13 mouse cellular contexts compared by ENCODE assay signal in the genomic region with DNA sequence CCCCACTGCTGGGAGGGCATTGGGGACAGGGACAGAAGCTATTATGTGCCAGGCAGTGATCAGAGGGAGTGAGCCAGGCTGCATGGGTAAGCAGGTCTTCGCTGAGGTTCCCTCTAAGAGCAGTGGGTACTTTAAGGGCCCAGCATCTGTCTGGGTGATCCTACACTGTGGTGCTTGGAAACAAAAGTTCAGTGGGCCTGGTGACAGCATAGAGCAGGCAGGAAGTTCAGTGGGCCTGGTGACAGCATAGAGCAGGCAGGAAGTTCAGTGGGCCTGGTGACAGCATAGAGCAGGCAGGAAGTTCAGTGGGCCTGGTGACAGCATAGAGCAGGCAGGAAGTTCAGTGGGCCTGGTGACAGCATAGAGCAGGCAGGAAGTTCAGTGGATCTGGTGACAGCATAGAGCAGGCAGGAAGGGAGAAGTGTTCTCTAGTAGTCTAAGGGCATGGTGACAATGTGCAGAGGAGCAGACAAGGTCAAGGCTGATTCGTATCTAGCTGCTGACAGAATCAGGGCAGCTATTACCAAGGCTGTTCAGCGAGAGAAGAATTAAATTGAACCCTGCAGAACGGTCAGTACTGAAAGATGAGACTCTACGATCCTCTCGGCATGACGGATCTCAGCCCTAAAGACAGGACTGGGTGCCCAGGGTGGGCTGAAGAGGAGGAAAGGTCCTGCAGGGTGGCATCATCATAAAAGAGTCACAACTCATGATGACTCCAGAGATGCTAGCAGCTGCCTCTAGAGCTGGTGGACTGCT.
A peak's percentile ranks its signal among the peaks of the same experiment; 100 is the strongest.
DNase-seq lines count a peak whose midpoint lies in the region; ATAC-seq lines count a peak whose summit lies in the region.
"Had no signal": no experiment of that assay in that cellular context is flagged by ENCODE, and none has a peak within 500 bp of the region (broad histone marks: within the 10 kb centered on the region; RNA-seq: fewer than 3 reads in every experiment).

No protein-coding gene starts in this region.

- ATAC-seq in heart, embryonic 13.5 days (ENCODE audit: extremely low read depth, insufficient number of reproducible peaks, low FRiP score, low TSS enrichment): no peak; the same call in 1 of the 2 replicates
- ATAC-seq in midbrain, embryonic 15.5 days (replicated peaks): no peak
- ATAC-seq in midbrain, embryonic 16.5 days: no peak
- peak; percentile 52 for ATAC-seq in activated CD4-positive, CD25-positive, alpha-beta regulatory T cell, adult 4 months
- ATAC-seq in intestine, embryonic 16.5 days: no peak
- ATAC-seq: forebrain, postnatal 0 days had no signal

- WGBS in heart, embryonic 13.5 days: 56% methylated on average over 7 of the region's 7 CpGs
- WGBS in midbrain, embryonic 15.5 days: 84% methylated on average over 7 of the region's 7 CpGs
- 90% methylated on average over 7 of the region's 7 CpGs for WGBS in midbrain, embryonic 16.5 days
- WGBS in intestine, embryonic 16.5 days: 77% methylated on average over 7 of the region's 7 CpGs

- peaks cover 21% of the 10 kb centered on the region for H3K4me1 ChIP-seq in heart, embryonic 13.5 days
- no peaks in the 10 kb centered on the region for H3K4me1 ChIP-seq in midbrain, embryonic 15.5 days
- H3K4me1 ChIP-seq in midbrain, embryonic 16.5 days (ENCODE audit: control insufficient read depth, insufficient read depth, low read length): no peaks in the 10 kb centered on the region
- H3K4me1 ChIP-seq in intestine, embryonic 16.5 days (ENCODE audit: control insufficient read depth, insufficient read depth, low read length): no peaks in the 10 kb centered on the region

- no peak overlapping the region for H3K4me3 ChIP-seq in heart, embryonic 13.5 days
- H3K4me3 ChIP-seq in midbrain, embryonic 15.5 days: no peak overlapping the region
- no peak overlapping the region for H3K4me3 ChIP-seq in midbrain, embryonic 16.5 days (ENCODE audit: low read depth, low read length)
- H3K4me3 ChIP-seq in intestine, embryonic 16.5 days (ENCODE audit: low read length): no peak overlapping the region
- H3K4me3 ChIP-seq: limb, embryonic 13.5 days had no signal

- H3K27ac ChIP-seq in heart, embryonic 13.5 days (replicated peaks): peak overlapping the region; percentile 84
- 0 out of 2 replicates have a peak overlapping the region, but pooled peaks have one; percentile 20 for H3K27ac ChIP-seq in midbrain, embryonic 15.5 days
- no peak overlapping the region for H3K27ac ChIP-seq in midbrain, embryonic 16.5 days (ENCODE audit: low read length)
- H3K27ac ChIP-seq in intestine, embryonic 16.5 days (ENCODE audit: low read length): no peak overlapping the region
- H3K27ac ChIP-seq: limb, embryonic 13.5 days had no signal

- H3K9me3 ChIP-seq in heart, embryonic 13.5 days: no peaks in the 10 kb centered on the region
- no peaks in the 10 kb centered on the region for H3K9me3 ChIP-seq in midbrain, embryonic 15.5 days
- H3K9me3 ChIP-seq in midbrain, embryonic 16.5 days (replicated peaks; ENCODE audit: control insufficient read depth, low read length, poor library complexity, severe bottlenecking): no peaks in the 10 kb centered on the region
- H3K9me3 ChIP-seq in intestine, embryonic 16.5 days (ENCODE audit: control insufficient read depth, low read length): no peaks in the 10 kb centered on the region
- H3K9me3 ChIP-seq: limb, embryonic 13.5 days had no signal

- DNase-seq in heart, adult 8-10 months (ENCODE audit: low spot score): no peak
- DNase-seq in splenic B cell, adult 2 months (ENCODE audit: low read depth, low spot score): peak; percentile 11
- DNase-seq in ovary, postnatal 36 days (ENCODE audit: low spot score): no peak
- DNase-seq: cerebellum, adult 8-10 months; forebrain, postnatal 0 days; heart, postnatal 10 days; kidney, postnatal 36 days had no signal

- peak overlapping the region; percentile 59 for H3K9ac ChIP-seq in heart, embryonic 13.5 days
- H3K9ac ChIP-seq in midbrain, embryonic 15.5 days: no peak overlapping the region
- no peak overlapping the region for H3K9ac ChIP-seq in midbrain, embryonic 16.5 days (ENCODE audit: low read depth, low read length)
- no peak overlapping the region for H3K9ac ChIP-seq in intestine, embryonic 16.5 days (ENCODE audit: low read depth, low read length)
- H3K9ac ChIP-seq: forebrain, postnatal 0 days; limb, embryonic 13.5 days had no signal

- no peaks in the 10 kb centered on the region for H3K27me3 ChIP-seq in heart, embryonic 13.5 days (replicated peaks)
- H3K27me3 ChIP-seq in midbrain, embryonic 15.5 days (replicated peaks): no peaks in the 10 kb centered on the region
- H3K27me3 ChIP-seq in midbrain, embryonic 16.5 days (ENCODE audit: control insufficient read depth, insufficient read depth, low read depth, low read length): no peaks in the 10 kb centered on the region
- H3K27me3 ChIP-seq in splenic B cell, adult 2 months (ENCODE audit: control insufficient read depth, insufficient read depth, low read length, poor library complexity, severe bottlenecking): no peaks in the 10 kb centered on the region
- no peaks in the 10 kb centered on the region for H3K27me3 ChIP-seq in intestine, embryonic 16.5 days (replicated peaks; ENCODE audit: control insufficient read depth, insufficient read depth, low read length)
- H3K27me3 ChIP-seq: limb, embryonic 13.5 days had no signal

- no peak overlapping the region for H3K4me2 ChIP-seq in heart, embryonic 13.5 days
- H3K4me2 ChIP-seq in midbrain, embryonic 15.5 days: no peak overlapping the region
- H3K4me2 ChIP-seq in midbrain, embryonic 16.5 days (ENCODE audit: low read length): no peak overlapping the region
- H3K4me2 ChIP-seq in intestine, embryonic 16.5 days (ENCODE audit: low read depth, low read length): no peak overlapping the region
- H3K4me2 ChIP-seq: limb, embryonic 13.5 days had no signal

- peaks cover 73% of the 10 kb centered on the region for H3K36me3 ChIP-seq in heart, embryonic 13.5 days
- peaks cover 22% of the 10 kb centered on the region for H3K36me3 ChIP-seq in midbrain, embryonic 15.5 days (replicated peaks)
- peaks cover 17% of the 10 kb centered on the region; the same call in 1 of the 2 replicates for H3K36me3 ChIP-seq in midbrain, embryonic 16.5 days (ENCODE audit: control insufficient read depth, insufficient read depth, low read length)
- peaks cover 3% of the 10 kb centered on the region; the same call in 1 of the 2 replicates for H3K36me3 ChIP-seq in splenic B cell, adult 2 months (ENCODE audit: control insufficient read depth, insufficient read depth, low read length, poor library complexity, severe bottlenecking)
- no peaks in the 10 kb centered on the region; the same call in none of the 2 replicates for H3K36me3 ChIP-seq in intestine, embryonic 16.5 days (ENCODE audit: control insufficient read depth, insufficient read depth, low read length)

Comparison
In these comparisons a context has a peak if more than half of its experiments do, and no peak if none do; other contexts are left out.
1. H3K27ac ChIP-seq: peak in heart, embryonic 13.5 days (single experiment) and midbrain, embryonic 15.5 days (single experiment); none in midbrain, embryonic 16.5 days (single experiment) and intestine, embryonic 16.5 days (single experiment).